Mouse (Mus musculus) heart, postnatal 36 days (tissue): ENCODE data around the gene Thrsp. TPM values are rescaled to one million over a fixed set of nuclear protein-coding genes. Genes with fewer than 3 reads are reported as not detected.
"Not testable (repeated sequence)": the region's sequence is repeated elsewhere in the genome, so short reads cannot be mapped to it uniquely, and the experiment has no call there.

Experiments
- DNase-seq, 2 experiments: peaks; one replicate each; pipeline ENCODE4 v3.0.0; 2021 to 2022
- intact Hi-C: fragments of 180-260 bp; cut with DNase I; formaldehyde crosslinking; loops from one replicate; pipeline ENCODE4 v1.15.1; 2025
- total RNA-seq, 2 experiments: library from RNA; stranded (reverse); gene quantifications; 2 replicates each; pipeline ENCODE4 v1.2.3; 2021

Gene Thrsp
- 10 to 100 TPM; 43.7 to 50.9 TPM for total RNA-seq

DNA sequence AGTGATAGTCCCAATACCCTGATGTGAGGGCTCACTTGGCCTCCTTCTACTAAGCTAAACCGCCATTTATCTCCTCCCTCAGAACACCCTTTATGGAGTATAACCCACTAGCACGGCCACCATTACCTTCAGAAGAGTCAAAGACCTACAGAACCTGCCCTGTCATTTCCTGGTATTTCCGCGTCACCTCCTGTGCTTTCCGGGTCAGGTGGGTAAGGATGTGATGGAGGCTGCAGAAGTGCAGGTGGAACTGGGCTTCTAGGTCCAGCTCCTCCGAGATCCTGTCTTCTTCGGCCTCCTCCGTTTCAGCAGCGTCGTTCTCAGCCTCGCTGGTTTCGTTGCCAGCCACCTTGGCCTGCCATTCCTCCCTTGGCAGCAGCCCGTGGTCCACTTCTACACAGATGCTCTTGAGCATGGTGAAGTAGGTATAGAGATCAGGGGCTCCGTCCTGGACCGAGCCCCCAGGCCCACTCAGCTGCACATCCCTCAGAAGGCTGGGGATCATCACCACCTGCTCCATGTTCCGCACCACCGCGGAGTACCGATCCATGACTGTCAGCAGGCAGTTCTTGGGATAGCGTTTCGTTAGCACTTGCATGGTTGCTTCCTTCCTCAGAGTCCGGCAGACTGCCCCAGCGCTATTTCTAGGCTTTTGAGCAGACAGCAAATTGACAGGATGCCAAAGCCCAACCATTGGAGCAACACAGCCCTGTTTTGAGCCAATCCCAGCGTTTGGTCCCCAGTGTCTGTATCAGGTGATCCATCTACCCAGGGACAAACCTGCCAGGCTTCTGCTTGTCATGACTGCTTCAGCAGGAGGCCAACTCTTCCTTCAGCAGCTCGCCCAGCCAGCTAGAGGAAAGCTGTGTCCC lies at the start of gene Thrsp:
Gene Thrsp, minus strand, starts transcription at position 825 of the 872 bp plus-strand sequence.
- intact Hi-C loops = no loop called here
- DNase-seq = peak; percentile 72 to 76

GRCm38 (mm10) chr7:97455577-97455976 lies 38.0 kb upstream of the Thrsp start:
- intact Hi-C loops = no loop called here
- DNase-seq = no peak

DNA sequence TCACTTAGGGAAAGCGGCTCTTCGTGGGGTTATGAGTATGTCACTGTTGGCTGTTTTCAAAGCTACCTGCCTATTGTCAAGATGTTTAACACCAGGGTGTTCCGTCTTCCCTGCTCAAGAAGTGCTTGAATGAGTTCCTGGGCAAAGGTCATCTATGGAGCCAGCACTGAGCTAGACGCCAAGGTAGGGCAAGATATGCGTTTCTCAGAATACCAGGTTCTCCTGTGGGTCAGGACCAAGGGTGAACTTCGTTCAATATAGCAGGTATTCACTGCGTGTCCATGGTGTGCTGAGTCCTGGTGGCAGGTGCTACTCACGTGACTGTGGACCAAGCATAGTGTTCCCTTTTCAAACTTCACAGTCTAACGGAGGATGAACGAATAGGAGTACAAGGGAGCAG lies 37.3 kb upstream of the Thrsp start:
- intact Hi-C loops = no loop called here
- DNase-seq = no peak

DNA sequence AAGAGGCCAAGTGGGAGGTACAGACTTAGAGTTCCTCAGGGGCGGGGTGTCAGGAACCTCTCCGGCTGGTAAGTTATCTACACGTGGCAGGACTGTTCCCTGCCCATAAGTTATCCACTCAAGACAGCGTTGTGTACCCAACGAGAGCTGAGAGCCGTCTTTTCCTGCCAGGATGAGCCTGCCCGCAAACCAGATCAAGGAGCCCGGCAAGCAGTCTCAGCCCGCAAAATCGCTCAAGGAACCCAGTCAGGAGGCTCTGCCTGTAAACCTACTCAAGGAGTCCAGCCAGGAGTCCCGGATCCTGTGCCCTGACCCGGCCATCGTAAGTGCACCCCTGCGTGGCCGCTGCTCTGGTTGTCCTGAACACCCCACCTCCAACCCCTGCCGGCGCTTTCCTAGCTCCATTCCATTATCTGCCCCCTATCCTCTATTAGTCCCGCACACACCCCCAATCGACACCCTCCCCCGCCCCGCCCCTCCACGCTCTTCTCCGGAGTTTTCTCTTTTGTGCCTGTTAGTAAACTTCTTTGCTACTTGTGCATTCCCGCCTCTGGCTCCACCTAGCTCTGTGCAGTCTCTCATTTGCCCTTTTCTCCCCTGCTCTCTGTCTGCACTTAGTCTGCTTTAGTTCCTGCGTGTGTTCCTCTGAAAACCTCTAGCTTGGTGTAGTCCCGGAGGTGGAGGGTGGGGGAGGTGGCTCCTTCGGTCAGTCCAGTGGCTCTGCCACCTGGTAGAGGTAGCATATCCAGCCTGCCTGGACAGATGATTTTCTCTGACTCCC lies 35.8 kb upstream of the Thrsp start:
- peak; percentile 9 to 10 for DNase-seq

DNA sequence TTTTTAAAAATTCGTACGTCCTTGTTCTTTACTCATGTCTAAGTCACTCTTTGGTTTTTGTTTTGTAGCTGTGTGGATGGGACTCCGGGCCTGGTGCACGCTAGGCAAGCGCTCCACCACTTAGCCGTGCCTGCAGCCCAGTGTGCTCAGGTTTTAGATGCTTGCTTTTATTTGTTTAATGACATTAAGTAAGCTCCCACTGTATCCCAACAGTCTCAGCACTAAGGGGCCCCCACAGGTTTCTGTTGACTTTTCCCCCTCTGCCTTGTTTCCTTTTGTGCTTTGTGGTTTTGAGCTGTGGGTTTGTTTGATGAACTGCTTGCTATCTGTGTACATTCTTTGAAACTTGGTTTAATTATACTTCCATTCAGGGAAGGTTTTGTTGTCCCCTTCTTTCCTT lies 34.7 kb upstream of the Thrsp start:
- intact Hi-C loops = no loop called here
- DNase-seq = no peak

More for the DNA sequence above, 35.8 kb upstream of the Thrsp start:
- intact Hi-C loops = no loop called here

- intact Hi-C loops, DNase-seq: not testable (repeated sequence)
These were observed 33.5 kb upstream of the Thrsp start, which contains the start of gene Kctd14 for GRCm38 (mm10) chr7:97451023-97451422. Gene Kctd14, plus strand, starts transcription at chr7:97451323.

DNA sequence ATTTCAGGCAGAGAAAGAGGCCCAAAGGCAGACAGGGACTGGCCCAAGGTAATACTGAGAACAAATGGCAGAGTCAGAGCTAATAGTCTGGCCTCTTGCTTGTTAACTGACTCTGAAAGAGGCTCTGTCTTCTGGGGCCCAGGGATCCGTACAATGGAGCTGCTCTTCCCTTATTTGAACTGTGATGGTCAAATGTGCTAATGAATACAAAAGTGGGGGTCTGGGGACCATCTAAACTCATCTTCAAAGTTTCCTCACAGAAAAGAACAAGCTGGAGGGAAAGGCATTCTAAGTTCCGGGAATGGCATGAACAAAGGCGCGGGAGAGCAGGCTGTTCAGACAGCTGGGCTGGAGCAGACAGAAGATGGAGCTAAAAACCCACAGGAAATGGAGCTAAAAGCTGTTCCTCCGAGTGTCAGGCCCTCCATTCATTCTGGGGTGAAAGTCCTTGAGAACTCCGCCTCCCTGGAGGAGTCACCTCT lies 29.6 kb upstream of the Thrsp start:
- intact Hi-C loops = no loop called here

DNA sequence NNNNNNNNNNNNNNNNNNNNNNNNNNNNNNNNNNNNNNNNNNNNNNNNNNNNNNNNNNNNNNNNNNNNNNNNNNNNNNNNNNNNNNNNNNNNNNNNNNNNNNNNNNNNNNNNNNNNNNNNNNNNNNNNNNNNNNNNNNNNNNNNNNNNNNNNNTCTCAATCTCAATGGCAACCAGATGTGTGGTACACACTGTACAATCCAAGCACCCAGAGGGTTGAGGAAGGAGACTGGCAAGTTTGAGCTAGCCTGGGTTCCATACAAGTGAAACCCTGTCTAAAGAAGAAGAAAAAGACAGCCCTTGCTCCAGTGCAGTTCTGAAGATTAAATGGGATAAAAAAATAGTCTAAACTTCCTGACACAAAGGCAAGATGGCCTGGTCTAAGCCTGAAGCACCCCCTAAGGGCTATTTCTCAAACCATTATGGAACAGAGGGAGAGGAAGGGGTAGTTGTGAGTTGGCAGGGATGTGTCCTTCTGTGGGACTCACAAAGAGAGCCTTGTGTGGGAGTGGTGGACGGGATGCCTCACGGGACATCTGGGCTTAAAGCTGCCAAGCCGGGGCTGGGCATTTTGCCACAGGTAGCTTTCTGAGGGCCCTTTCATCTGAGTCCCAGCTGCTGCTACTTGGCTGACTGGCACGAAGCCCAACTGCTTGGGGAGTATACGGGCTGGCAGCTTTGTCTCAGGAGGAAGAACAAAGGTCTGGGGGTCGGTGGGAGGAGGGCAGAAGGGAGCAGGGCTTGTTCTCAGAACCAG lies 28.8 kb upstream of the Thrsp start:
- DNase-seq = peak; percentile 71 to 76
- intact Hi-C loops = no loop called here

More for the DNA sequence above, 29.6 kb upstream of the Thrsp start:
- DNase-seq = no peak

- intact Hi-C loops = no loop called here
- DNase-seq = no peak
These were observed 21.5 kb upstream of the Thrsp start for GRCm38 (mm10) chr7:97438986-97439385.

DNA sequence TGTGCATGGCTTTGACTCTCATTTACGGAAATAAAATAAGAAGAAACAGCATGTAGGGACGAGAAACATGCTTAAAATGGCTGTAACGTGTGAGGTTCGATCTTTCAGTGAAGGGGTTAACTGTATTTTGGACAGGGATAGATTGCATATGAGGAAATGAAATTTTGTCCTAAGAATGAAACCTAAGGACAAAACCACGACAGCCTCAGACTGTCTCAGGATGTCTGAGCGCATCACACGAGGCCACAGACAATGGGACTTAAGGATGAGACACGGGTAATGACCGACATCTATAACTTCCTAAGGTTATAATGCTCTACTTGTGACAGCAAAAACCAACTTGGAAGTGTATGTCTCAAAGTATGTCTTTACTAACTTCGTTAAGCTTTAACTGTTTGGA lies 17.0 kb upstream of the Thrsp start:
- DNase-seq = no peak
- intact Hi-C loops = no loop called here

DNA sequence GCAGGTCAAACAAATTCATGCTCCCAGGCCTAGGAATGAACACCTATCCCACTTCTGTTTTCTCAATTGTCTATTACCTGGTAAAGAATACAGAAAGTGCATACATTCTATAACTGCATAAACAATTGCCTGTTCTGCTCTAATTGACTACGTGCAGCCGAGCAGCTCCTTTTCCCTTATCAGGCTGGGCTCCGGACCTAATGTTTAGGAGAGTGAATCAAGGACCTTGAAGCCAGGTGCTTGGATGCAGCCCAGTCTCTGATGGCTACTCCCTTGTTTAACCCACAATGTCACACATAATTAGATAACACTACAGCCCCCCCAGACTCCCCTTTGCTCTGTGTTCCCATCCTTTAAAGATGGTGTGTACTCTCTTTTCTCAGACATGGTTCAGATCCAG lies 16.0 kb upstream of the Thrsp start:
- DNase-seq, intact Hi-C loops: not testable (repeated sequence)

DNA sequence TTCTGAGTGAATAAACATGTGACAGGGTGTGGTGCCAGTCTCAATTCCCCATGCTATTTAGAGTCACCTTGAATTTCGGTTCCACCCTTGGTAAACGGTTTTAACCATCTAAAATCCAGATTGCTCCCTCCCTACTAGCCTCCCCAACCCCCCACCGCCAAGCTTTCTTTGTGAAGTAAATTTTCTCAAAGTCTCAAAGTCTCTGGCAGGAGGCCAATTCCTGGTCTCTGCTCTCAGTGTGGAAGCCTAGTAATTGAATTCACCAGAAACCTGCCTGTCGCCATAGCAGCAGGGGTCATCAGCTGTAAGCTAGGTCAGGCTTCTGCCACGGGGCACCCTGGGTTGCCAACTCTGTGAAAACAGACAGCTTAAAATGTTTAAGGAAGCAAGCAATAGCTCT lies 12.2 kb upstream of the Thrsp start:
- no peak for DNase-seq
- intact Hi-C loops = loop anchor here (5.0 kb wide), 1 partner anchor 83 kb away; no protein-coding TSS in a partner anchor

DNA sequence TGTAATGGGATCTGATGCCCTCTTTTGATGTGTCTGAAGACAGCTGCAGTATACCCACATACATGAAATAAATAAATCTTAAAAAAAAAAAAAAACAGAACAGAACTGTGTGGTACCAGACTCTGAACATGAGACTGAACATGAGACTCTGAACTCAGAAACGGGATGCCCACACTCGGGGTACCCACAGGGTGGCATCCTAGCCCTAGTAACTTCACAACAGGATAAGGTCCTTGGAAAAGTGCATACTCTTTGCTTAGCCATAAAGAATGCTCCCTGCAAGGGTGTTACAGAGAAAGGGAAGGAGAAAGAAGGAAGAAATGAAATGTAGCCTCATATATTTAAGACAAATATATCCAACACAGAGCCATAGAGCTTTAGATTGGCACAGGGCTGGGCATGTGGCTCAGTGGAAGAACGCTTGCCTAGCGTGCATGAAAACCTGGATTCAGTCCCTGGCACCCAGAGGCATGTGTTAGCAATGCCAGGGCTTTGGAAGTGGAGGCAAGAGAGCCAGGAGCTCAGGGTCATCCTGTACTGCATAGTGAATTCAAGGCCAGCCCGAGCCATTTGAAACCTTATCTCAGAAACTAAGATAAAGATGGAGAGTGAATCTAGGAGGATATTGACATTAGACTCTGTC lies 10.4 kb upstream of the Thrsp start:
- intact Hi-C loops = loop anchor here (5.0 kb wide), 1 partner anchor 84 kb away; no protein-coding TSS in a partner anchor
- DNase-seq = peak in 1 of 2 experiments; percentile 36

GRCm38 (mm10) chr7:97427296-97427695 lies 9.8 kb upstream of the Thrsp start:
- intact Hi-C loops = loop anchor here (5.0 kb wide), 1 partner anchor 85 kb away; no protein-coding TSS in a partner anchor

GRCm38 (mm10) chr7:97426566-97426965 lies 9.0 kb upstream of the Thrsp start:
- no peak for DNase-seq
- intact Hi-C loops = loop anchor here (5.0 kb wide), 1 partner anchor 86 kb away; no protein-coding TSS in a partner anchor

More at GRCm38 (mm10) chr7:97427296-97427695, 9.8 kb upstream of the Thrsp start:
- no peak for DNase-seq

DNA sequence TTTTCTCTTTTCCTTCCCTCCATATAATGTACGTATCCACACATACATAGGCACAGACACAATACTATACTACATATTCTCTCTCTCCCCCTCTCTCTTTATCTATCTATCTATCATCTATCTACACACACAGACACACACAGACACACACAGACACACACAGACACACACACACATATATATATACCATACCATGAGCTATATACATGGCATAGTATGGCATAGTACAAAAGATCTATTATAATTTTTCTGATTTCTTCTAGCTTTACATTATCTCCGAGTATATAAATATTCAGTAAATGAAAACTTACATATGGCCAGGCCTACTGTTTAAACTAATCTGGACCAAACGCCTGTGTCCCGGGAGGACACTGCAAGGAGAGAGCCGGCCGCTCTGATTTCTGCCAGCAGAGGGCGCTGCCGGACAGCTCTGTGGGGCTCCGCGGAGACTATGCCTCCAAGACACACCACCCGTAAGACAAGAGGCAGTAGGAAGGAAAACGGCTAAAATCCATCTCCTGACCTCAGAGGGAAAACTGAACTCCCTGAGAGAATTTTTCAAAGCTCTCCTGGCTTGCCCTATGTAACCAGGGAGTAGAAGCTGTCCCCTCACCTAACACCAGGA lies 7.2 kb upstream of the Thrsp start:
- intact Hi-C loops = loop anchor here (2.0 to 5.0 kb wide), 4 partner anchors 56 to 254 kb away; partner anchors contain the start of genes Aamdc, Ints4 and Rsf1
- peak; percentile 88 to 94 for DNase-seq

DNA sequence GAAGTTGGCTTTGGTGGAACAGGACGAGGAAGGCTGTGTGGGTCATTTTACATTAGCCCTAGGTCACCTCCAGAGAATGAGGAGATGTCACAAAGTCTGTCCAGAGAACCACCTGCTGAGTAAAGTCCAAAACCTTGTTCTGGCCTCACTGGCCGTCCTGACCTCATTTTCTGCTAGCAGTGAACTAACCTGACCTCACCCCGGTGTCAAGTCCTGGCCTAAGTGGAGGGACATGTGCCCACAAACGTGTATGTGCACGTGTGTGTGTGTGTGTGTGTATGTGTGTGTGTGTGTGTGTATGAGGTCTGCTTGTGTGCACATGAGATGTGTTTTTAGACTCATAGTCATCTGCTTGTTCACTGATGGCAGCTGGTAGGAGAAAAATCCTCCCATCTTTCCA lies 6.2 kb upstream of the Thrsp start:
- intact Hi-C loops = loop anchor here (2.0 to 5.0 kb wide), 3 partner anchors 57 to 255 kb away; partner anchors contain the start of genes Aamdc, Ints4 and Rsf1
- DNase-seq = no peak

- intact Hi-C loops = loop anchor here (5.0 kb wide), 1 partner anchor 156 kb away; the partner anchor contains the start of genes Aamdc and Rsf1
- peak in 1 of 2 experiments; percentile 26 for DNase-seq
These were observed 3.6 kb upstream of the Thrsp start for GRCm38 (mm10) chr7:97420958-97421651.
